15 mouse cellular contexts compared by ENCODE assay signal in genomic region chr14:84928161-84928560, GRCm38 (mm10).
DNase-seq lines count a peak whose midpoint lies in the region; ATAC-seq and TF ChIP-seq lines count a peak whose summit lies in the region.
"Had no signal": no experiment of that assay in that cellular context is flagged by ENCODE, and none has a peak within 500 bp of the region (broad histone marks: within the 10 kb centered on the region; RNA-seq: fewer than 3 reads in every experiment).

No protein-coding gene starts in this region.

- no peak for TF ChIP-seq CTCF in midbrain, postnatal 0 days (IDR thresholded peaks at IDR 0.05)
- TF ChIP-seq CTCF in stomach, postnatal 0 days (IDR thresholded peaks at IDR 0.05; ENCODE audit: low read depth): no peak

- no peak for ATAC-seq in midbrain, postnatal 0 days (ENCODE audit: low FRiP score)
- no peak for ATAC-seq in midbrain, embryonic 15.5 days (replicated peaks)
- ATAC-seq in stomach, postnatal 0 days (ENCODE audit: low FRiP score, low TSS enrichment): no peak

- DNase-seq in cerebellum, postnatal 10 days: peak; percentile 19
- DNase-seq in cerebellum, adult 9-11 months: no peak
- peak; percentile 1 to 25 for DNase-seq in layer of hippocampus, adult 18-20 months (ENCODE audit: low spot score in 2 of 2)
- no peak for DNase-seq in layer of hippocampus, postnatal 25 days (ENCODE audit: extremely low spot score in 1 of 2, low spot score in 1 of 2)
- peak; percentile 3 for DNase-seq in midbrain, postnatal 0 days (ENCODE audit: low spot score)
- no peak for DNase-seq in adrenal gland, postnatal 36 days
- no peak for DNase-seq in stomach, postnatal 0 days (ENCODE audit: low spot score)
- DNase-seq: adrenal gland, adult 8-10 months; gastrocnemius, postnatal 14 days; heart, postnatal 4 days; kidney, adult 18-20 months; lung, postnatal 10 days had no signal

- no peak for TF ChIP-seq EP300 in stomach, postnatal 0 days (optimal IDR thresholded peaks at IDR 0.05)

- no peaks in the 10 kb centered on the region for H3K36me3 ChIP-seq in midbrain, postnatal 0 days (ENCODE audit: insufficient read depth, low read length)
- H3K36me3 ChIP-seq in midbrain, embryonic 15.5 days (replicated peaks): no peaks in the 10 kb centered on the region
- H3K36me3 ChIP-seq in stomach, postnatal 0 days (ENCODE audit: control insufficient read depth, insufficient read depth, low read length): no peaks in the 10 kb centered on the region
- H3K36me3 ChIP-seq: heart, embryonic 10.5 days; limb, embryonic 15.5 days had no signal

- H3K27ac ChIP-seq in midbrain, postnatal 0 days (ENCODE audit: low read depth, low read length): no peak overlapping the region
- no peak overlapping the region for H3K27ac ChIP-seq in midbrain, embryonic 15.5 days
- H3K27ac ChIP-seq in stomach, postnatal 0 days (replicated peaks): no peak overlapping the region
- H3K27ac ChIP-seq: heart, embryonic 10.5 days; limb, embryonic 15.5 days had no signal

- no peak overlapping the region for H3K4me3 ChIP-seq in midbrain, postnatal 0 days (ENCODE audit: low read depth, low read length)
- H3K4me3 ChIP-seq in midbrain, embryonic 15.5 days: no peak overlapping the region
- H3K4me3 ChIP-seq in stomach, postnatal 0 days (ENCODE audit: low read depth, low read length): no peak overlapping the region
- H3K4me3 ChIP-seq: heart, embryonic 10.5 days; limb, embryonic 15.5 days had no signal

- no peaks in the 10 kb centered on the region for H3K4me1 ChIP-seq in midbrain, postnatal 0 days (ENCODE audit: insufficient read depth, low read length)
- no peaks in the 10 kb centered on the region for H3K4me1 ChIP-seq in midbrain, embryonic 15.5 days
- no peaks in the 10 kb centered on the region for H3K4me1 ChIP-seq in stomach, postnatal 0 days (replicated peaks; ENCODE audit: control insufficient read depth, insufficient read depth)
- H3K4me1 ChIP-seq: heart, embryonic 10.5 days; limb, embryonic 15.5 days had no signal

- WGBS in midbrain, postnatal 0 days: 43% methylated on average over 4 of the region's 4 CpGs
- 43% methylated on average over 4 of the region's 4 CpGs for WGBS in midbrain, embryonic 15.5 days
- WGBS in stomach, postnatal 0 days: 29% methylated on average over 4 of the region's 4 CpGs

- no peaks in the 10 kb centered on the region for H3K27me3 ChIP-seq in midbrain, postnatal 0 days (ENCODE audit: insufficient read depth, low read length)
- no peaks in the 10 kb centered on the region for H3K27me3 ChIP-seq in midbrain, embryonic 15.5 days (replicated peaks)
- no peaks in the 10 kb centered on the region for H3K27me3 ChIP-seq in stomach, postnatal 0 days (ENCODE audit: control insufficient read depth, insufficient read depth, low read length)
- H3K27me3 ChIP-seq: limb, embryonic 15.5 days had no signal

- H3K4me2 ChIP-seq in midbrain, postnatal 0 days (ENCODE audit: low read depth, low read length, poor library complexity, severe bottlenecking): no peak overlapping the region
- H3K4me2 ChIP-seq in midbrain, embryonic 15.5 days: no peak overlapping the region
- H3K4me2 ChIP-seq in stomach, postnatal 0 days (replicated peaks; ENCODE audit: low read depth): no peak overlapping the region
- H3K4me2 ChIP-seq: limb, embryonic 15.5 days had no signal

- no peaks in the 10 kb centered on the region for H3K9me3 ChIP-seq in midbrain, postnatal 0 days (ENCODE audit: low read length)
- no peaks in the 10 kb centered on the region for H3K9me3 ChIP-seq in midbrain, embryonic 15.5 days
- no peaks in the 10 kb centered on the region for H3K9me3 ChIP-seq in stomach, postnatal 0 days (ENCODE audit: control insufficient read depth, low read length)
- H3K9me3 ChIP-seq: heart, embryonic 10.5 days; limb, embryonic 15.5 days had no signal

- no peak overlapping the region for H3K9ac ChIP-seq in midbrain, postnatal 0 days (replicated peaks; ENCODE audit: low read length, poor library complexity, severe bottlenecking)
- H3K9ac ChIP-seq in midbrain, embryonic 15.5 days: no peak overlapping the region
- no peak overlapping the region for H3K9ac ChIP-seq in stomach, postnatal 0 days (ENCODE audit: low read length)
- H3K9ac ChIP-seq: limb, embryonic 15.5 days had no signal

Comparison
In these comparisons a context has a peak if more than half of its experiments do, and no peak if none do; other contexts are left out.
1. DNase-seq: peak in cerebellum, postnatal 10 days (2 of 2), layer of hippocampus, adult 18-20 months (2 of 2) and midbrain, postnatal 0 days (single experiment); none in cerebellum, adult 9-11 months (single experiment), layer of hippocampus, postnatal 25 days (0 of 2), adrenal gland, postnatal 36 days (0 of 2) and stomach, postnatal 0 days (single experiment).